Comparison of ENCODE assay signal across 24 mouse cellular contexts in genomic region chr17:45063776-45064175, GRCm38 (mm10).
DNase-seq lines count a peak whose midpoint lies in the region; ATAC-seq lines count a peak whose summit lies in the region.
"Had no signal": no experiment of that assay in that cellular context is flagged by ENCODE, and none has a peak within 500 bp of the region (broad histone marks: within the 10 kb centered on the region; RNA-seq: fewer than 3 reads in every experiment).

No protein-coding gene starts in this region.

- WGBS in embryonic facial prominence, embryonic 12.5 days = 65% methylated on average over 5 of the region's 5 CpGs
- 85% methylated on average over 5 of the region's 5 CpGs for WGBS in embryonic facial prominence, embryonic 10.5 days
- WGBS in limb, embryonic 13.5 days = 63% methylated on average over 5 of the region's 5 CpGs
- WGBS in limb, embryonic 10.5 days = 92% methylated on average over 5 of the region's 5 CpGs
- 91% methylated on average over 5 of the region's 5 CpGs for WGBS in hindbrain, embryonic 14.5 days

- no peaks in the 10 kb centered on the region for H3K27me3 ChIP-seq in embryonic facial prominence, embryonic 12.5 days
- no peaks in the 10 kb centered on the region for H3K27me3 ChIP-seq in embryonic facial prominence, embryonic 10.5 days (replicated peaks; ENCODE audit: low read depth, poor library complexity, severe bottlenecking)
- H3K27me3 ChIP-seq in limb, embryonic 13.5 days = peaks cover 8% of the 10 kb centered on the region
- H3K27me3 ChIP-seq in limb, embryonic 10.5 days (ENCODE audit: low read depth, poor library complexity, severe bottlenecking) = no peaks in the 10 kb centered on the region
- no peaks in the 10 kb centered on the region for H3K27me3 ChIP-seq in hindbrain, embryonic 14.5 days (ENCODE audit: control insufficient read depth, insufficient read depth, low read length)
- H3K27me3 ChIP-seq: heart, embryonic 13.5 days; hindbrain, embryonic 13.5 days; liver, embryonic 13.5 days; lung, embryonic 15.5 days; midbrain, embryonic 12.5 days; neural tube, embryonic 12.5 days; Patski; stomach, embryonic 15.5 days had no signal

- no peak overlapping the region for H3K4me2 ChIP-seq in embryonic facial prominence, embryonic 12.5 days (replicated peaks)
- H3K4me2 ChIP-seq in limb, embryonic 13.5 days (replicated peaks) = no peak overlapping the region
- no peak overlapping the region for H3K4me2 ChIP-seq in hindbrain, embryonic 14.5 days (replicated peaks)
- H3K4me2 ChIP-seq: heart, embryonic 13.5 days; hindbrain, embryonic 13.5 days; liver, embryonic 13.5 days; lung, embryonic 15.5 days; midbrain, embryonic 12.5 days; neural tube, embryonic 12.5 days; stomach, embryonic 15.5 days had no signal

- no peaks in the 10 kb centered on the region for H3K36me3 ChIP-seq in embryonic facial prominence, embryonic 12.5 days
- H3K36me3 ChIP-seq in embryonic facial prominence, embryonic 10.5 days (replicated peaks) = no peaks in the 10 kb centered on the region
- H3K36me3 ChIP-seq in limb, embryonic 13.5 days = no peaks in the 10 kb centered on the region
- H3K36me3 ChIP-seq in limb, embryonic 10.5 days = no peaks in the 10 kb centered on the region
- H3K36me3 ChIP-seq in hindbrain, embryonic 14.5 days (replicated peaks; ENCODE audit: control insufficient read depth, insufficient read depth) = no peaks in the 10 kb centered on the region
- H3K36me3 ChIP-seq: heart, embryonic 13.5 days; hindbrain, embryonic 13.5 days; liver, embryonic 13.5 days; lung, embryonic 15.5 days; midbrain, embryonic 12.5 days; neural tube, embryonic 12.5 days; stomach, embryonic 15.5 days had no signal

- DNase-seq in embryonic facial prominence, embryonic 10.5 days (ENCODE audit: low spot score) = no peak
- DNase-seq in limb, embryonic 10.5 days (ENCODE audit: low spot score) = no peak
- peak; percentile 39 for DNase-seq in brain, embryonic 18.5 days (ENCODE audit: low read depth, low spot score)
- peak; percentile 43 for DNase-seq in right cerebral cortex, postnatal 4 days
- no peak for DNase-seq in cerebellum, adult 11-12 months
- DNase-seq in hindbrain, embryonic 14.5 days (ENCODE audit: low spot score) = no peak
- DNase-seq: adrenal gland, postnatal 10 days; cerebellum, adult 18-20 months; cerebellum, postnatal 25 days; embryo, embryonic 11 days; kidney, adult 8-10 months; kidney, postnatal 4 days; left cerebral cortex, postnatal 4 days; liver, embryonic 13.5 days; thymus, adult 2 months had no signal

- no peak overlapping the region for H3K9ac ChIP-seq in embryonic facial prominence, embryonic 12.5 days
- H3K9ac ChIP-seq in limb, embryonic 13.5 days = no peak overlapping the region
- no peak overlapping the region for H3K9ac ChIP-seq in hindbrain, embryonic 14.5 days
- H3K9ac ChIP-seq: heart, embryonic 13.5 days; hindbrain, embryonic 13.5 days; liver, embryonic 13.5 days; lung, embryonic 15.5 days; midbrain, embryonic 12.5 days; neural tube, embryonic 12.5 days; stomach, embryonic 15.5 days had no signal

- no peaks in the 10 kb centered on the region for H3K9me3 ChIP-seq in embryonic facial prominence, embryonic 12.5 days
- H3K9me3 ChIP-seq in embryonic facial prominence, embryonic 10.5 days = no peaks in the 10 kb centered on the region
- H3K9me3 ChIP-seq in limb, embryonic 13.5 days = no peaks in the 10 kb centered on the region
- no peaks in the 10 kb centered on the region for H3K9me3 ChIP-seq in limb, embryonic 10.5 days (replicated peaks)
- H3K9me3 ChIP-seq in hindbrain, embryonic 14.5 days (ENCODE audit: control insufficient read depth, low read length) = no peaks in the 10 kb centered on the region
- H3K9me3 ChIP-seq: heart, embryonic 13.5 days; hindbrain, embryonic 13.5 days; liver, embryonic 13.5 days; lung, embryonic 15.5 days; midbrain, embryonic 12.5 days; neural tube, embryonic 12.5 days; stomach, embryonic 15.5 days had no signal

- no peak for ATAC-seq in embryonic facial prominence, embryonic 12.5 days (ENCODE audit: insufficient number of reproducible peaks, insufficient read depth, low FRiP score, low TSS enrichment)
- no peak for ATAC-seq in limb, embryonic 13.5 days (ENCODE audit: low FRiP score, low read depth)
- ATAC-seq in hindbrain, embryonic 14.5 days (ENCODE audit: low FRiP score) = no peak
- ATAC-seq: Patski had no signal

- H3K4me1 ChIP-seq in embryonic facial prominence, embryonic 12.5 days = peaks cover 16% of the 10 kb centered on the region; the same call in 1 of the 2 replicates
- H3K4me1 ChIP-seq in embryonic facial prominence, embryonic 10.5 days = peaks cover 16% of the 10 kb centered on the region
- peaks cover 19% of the 10 kb centered on the region for H3K4me1 ChIP-seq in limb, embryonic 13.5 days
- H3K4me1 ChIP-seq in limb, embryonic 10.5 days = peaks cover 10% of the 10 kb centered on the region
- no peaks in the 10 kb centered on the region for H3K4me1 ChIP-seq in hindbrain, embryonic 14.5 days (replicated peaks; ENCODE audit: control insufficient read depth, insufficient read depth, low read length)
- H3K4me1 ChIP-seq: liver, embryonic 13.5 days; lung, embryonic 15.5 days had no signal

- H3K4me3 ChIP-seq in embryonic facial prominence, embryonic 12.5 days = no peak overlapping the region
- H3K4me3 ChIP-seq in embryonic facial prominence, embryonic 10.5 days = no peak overlapping the region
- no peak overlapping the region for H3K4me3 ChIP-seq in limb, embryonic 13.5 days
- no peak overlapping the region for H3K4me3 ChIP-seq in limb, embryonic 10.5 days
- no peak overlapping the region for H3K4me3 ChIP-seq in hindbrain, embryonic 14.5 days (replicated peaks; ENCODE audit: low read length)
- H3K4me3 ChIP-seq: heart, embryonic 13.5 days; hindbrain, embryonic 13.5 days; liver, embryonic 13.5 days; lung, embryonic 15.5 days; midbrain, embryonic 12.5 days; neural tube, embryonic 12.5 days; stomach, embryonic 15.5 days had no signal

- peak overlapping the region; percentile 32 for H3K27ac ChIP-seq in embryonic facial prominence, embryonic 12.5 days
- no peak overlapping the region for H3K27ac ChIP-seq in embryonic facial prominence, embryonic 10.5 days (replicated peaks)
- H3K27ac ChIP-seq in limb, embryonic 13.5 days = peak overlapping the region; percentile 1; the same call in 1 of the 2 replicates
- no peak overlapping the region for H3K27ac ChIP-seq in limb, embryonic 10.5 days
- no peak overlapping the region for H3K27ac ChIP-seq in hindbrain, embryonic 14.5 days
- H3K27ac ChIP-seq: heart, embryonic 13.5 days; hindbrain, embryonic 13.5 days; liver, embryonic 13.5 days; lung, embryonic 15.5 days; midbrain, embryonic 12.5 days; neural tube, embryonic 12.5 days; stomach, embryonic 15.5 days had no signal

Comparison
In these comparisons a context has a peak if more than half of its experiments do, and no peak if none do; other contexts are left out.
1. H3K27ac ChIP-seq: peak in embryonic facial prominence, embryonic 12.5 days (single experiment) and limb, embryonic 13.5 days (single experiment); none in embryonic facial prominence, embryonic 10.5 days (single experiment), limb, embryonic 10.5 days (single experiment) and hindbrain, embryonic 14.5 days (single experiment).
2. DNase-seq: peak in brain, embryonic 18.5 days (single experiment) and right cerebral cortex, postnatal 4 days (single experiment); none in embryonic facial prominence, embryonic 10.5 days (single experiment), limb, embryonic 10.5 days (single experiment), cerebellum, adult 11-12 months (single experiment) and hindbrain, embryonic 14.5 days (single experiment).